Mouse (Mus musculus) bone marrow macrophage, adult 2 months (primary cell): ENCODE measurements around the gene Dhx37.

Experiments used
- CTCF ChIP-seq: IDR thresholded peaks from 2 replicates; pipeline ENCODE4 v1.5.1; 2012; ENCODE audit warnings: low read depth, mild to moderate bottlenecking, low read length, moderate library complexity
- POLR2A ChIP-seq: IDR thresholded peaks from 2 replicates; pipeline ENCODE4 v1.6.1; 2012; ENCODE audit warnings: mild to moderate bottlenecking, low read depth, low read length, borderline replicate concordance

DNA sequence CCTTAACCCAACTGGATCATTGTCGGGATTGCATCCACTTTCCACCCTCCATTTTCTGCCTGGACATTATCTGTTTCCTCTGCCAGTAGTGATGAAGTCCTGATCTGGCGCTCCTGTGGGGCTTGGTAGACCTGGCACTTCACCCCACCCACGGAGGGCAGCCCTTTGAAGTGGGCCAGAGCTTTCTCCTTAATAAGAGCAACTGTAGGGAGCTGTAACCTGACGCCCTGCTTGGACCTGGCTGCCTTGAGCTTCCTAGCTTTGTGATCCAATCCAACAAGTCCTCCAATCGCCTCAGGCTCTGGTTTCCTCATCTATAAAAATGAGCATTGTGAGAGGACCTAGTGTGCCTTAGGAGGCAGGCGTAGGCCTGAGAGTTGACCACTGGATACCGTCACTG is 43.6 kb upstream of the Dhx37 start:
- TF ChIP-seq CTCF (no peak), POLR2A (no peak)
